Mouse (Mus musculus) olfactory bulb, adult 2 months (tissue): ENCODE data around the gene Rbks.

ENCODE experiments used
- CTCF ChIP-seq: fragments of 200-500 bp; IDR thresholded peaks from 2 replicates; pipeline ENCODE4 v1.5.1; 2012; ENCODE audit warnings: low read depth, mild to moderate bottlenecking, low read length, moderate library complexity; ENCODE audit not compliant: insufficient read depth
- POLR2A ChIP-seq: fragments of 200-500 bp; IDR thresholded peaks from 2 replicates; pipeline ENCODE4 v1.6.1; 2012; ENCODE audit warnings: mild to moderate bottlenecking, low read depth, low read length, moderate library complexity; ENCODE audit not compliant: insufficient read depth

DNA sequence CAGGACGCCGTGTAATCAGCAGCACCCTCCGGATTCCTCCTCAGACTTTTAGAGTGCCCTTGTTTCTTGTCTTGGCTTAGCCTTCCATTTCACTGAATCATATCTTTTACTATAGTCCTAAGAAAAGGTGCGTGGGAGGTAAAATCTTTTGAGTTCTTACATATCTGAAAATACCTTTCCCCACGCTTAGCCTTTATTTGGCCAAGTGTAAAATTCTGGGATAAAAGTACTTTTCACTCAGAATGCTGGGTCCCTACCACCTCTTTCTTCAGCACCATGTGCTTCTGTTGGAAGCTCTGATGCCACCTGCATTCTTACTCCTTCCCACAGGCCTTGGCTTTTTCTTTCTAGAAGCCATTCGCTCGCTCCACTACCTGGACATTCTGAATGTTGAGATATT lies 106.3 kb downstream of the Rbks start:
- no peak for TF ChIP-seq CTCF
- no peak for TF ChIP-seq POLR2A
